Mouse (Mus musculus): Measurements from ENCODE around the gene Mccc1.

Mccc1 gene

DNA sequence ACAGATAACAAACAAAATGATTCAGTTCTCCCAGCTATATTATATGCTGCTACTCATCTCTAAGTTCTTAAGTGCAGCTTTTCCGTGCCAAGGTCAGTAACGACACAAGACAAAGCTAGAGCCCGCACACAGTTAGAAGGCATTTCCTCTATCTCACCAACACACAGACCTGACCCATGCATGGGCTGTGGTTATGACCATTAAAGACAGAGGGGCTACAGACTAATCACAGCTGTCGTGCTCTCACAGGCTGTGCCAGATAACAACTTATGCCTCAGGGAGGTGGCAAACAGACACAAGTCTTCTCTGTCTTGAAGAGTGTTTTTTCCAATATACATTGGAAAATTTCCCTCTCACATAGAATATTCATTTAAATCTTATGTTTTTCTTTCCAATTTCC is 35.5 kb downstream of the Mccc1 start:
- no peak for DNase-seq

DNA sequence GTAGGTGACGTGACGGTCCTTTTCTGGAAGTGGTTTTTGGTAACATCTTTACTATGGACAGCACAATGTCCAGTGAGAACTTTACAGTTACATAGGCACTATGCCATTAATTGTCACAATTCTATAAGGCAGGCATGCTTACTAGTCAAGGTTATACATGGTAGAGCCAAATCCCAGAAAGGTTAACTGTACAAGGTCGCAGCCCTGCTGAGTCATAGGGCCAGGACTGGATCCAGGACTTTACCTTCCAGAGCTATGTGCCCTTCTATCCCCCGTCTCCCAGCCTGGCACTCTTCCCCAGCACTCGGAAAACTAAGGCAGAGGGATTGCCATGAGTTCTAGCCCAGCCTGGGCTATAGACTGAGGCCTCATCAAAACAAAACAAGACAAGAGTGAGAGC is 36.6 kb downstream of the Mccc1 start:
- DNase-seq = no peak

DNA sequence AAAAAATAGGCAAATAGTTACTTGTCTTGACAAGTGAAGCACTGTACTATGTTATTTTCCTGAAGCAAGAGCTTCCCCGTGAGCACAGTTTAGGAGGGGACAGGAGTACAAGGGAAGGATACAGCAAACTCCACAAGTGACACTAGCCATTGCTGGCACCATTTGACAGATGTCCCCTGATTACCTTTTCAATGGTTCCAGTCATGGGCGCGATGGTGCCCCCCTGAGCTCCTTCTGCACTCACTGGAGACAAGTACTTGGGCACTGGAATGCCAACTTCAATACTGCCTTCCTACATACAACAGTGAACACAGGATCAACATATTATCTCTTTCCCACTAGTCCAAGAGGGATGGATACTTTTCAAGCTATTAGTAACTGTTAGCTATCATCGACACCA is 37.1 kb downstream of the Mccc1 start:
- DNase-seq = no peak

DNA sequence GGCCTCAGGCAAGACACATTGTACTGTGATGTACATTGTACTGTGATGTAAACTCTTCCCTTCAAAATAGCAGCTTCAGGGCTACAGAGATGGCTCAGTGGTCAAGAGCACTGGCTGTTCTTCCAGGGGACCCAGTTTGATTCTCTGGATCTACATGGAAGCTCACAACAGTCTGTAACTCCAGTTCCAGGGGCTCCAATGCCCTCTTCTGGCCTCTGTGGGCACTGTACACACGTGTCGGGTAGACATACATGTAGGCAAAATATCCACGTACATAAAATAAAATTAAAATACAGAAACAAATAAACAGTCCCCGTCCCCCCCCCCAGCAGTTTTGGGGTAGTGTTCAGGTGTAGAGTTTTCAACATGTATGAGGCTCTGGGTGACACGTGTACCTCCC is 37.5 kb downstream of the Mccc1 start:
- peak in 1 of 2 experiments; percentile 23 for DNase-seq

DNA sequence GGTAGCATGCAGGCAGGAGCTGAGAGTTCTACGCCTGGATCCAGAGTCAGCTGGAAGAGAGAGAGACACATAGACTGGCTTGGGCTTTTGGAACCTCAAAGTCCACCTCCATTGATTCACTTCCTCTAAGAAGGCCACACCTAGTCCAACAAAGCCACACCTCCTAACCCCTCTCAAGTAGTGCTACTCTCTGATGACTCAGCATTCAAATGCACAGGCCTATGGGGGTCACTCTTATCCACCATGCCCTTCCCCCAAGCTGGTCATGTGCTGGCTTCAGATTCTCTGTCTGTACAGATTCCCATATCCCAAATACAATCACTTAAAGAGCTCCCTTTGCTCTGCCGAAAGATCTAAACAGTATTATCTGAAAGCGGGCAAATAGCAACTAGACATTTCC is 43.2 kb downstream of the Mccc1 start:
- no peak for DNase-seq

DNA sequence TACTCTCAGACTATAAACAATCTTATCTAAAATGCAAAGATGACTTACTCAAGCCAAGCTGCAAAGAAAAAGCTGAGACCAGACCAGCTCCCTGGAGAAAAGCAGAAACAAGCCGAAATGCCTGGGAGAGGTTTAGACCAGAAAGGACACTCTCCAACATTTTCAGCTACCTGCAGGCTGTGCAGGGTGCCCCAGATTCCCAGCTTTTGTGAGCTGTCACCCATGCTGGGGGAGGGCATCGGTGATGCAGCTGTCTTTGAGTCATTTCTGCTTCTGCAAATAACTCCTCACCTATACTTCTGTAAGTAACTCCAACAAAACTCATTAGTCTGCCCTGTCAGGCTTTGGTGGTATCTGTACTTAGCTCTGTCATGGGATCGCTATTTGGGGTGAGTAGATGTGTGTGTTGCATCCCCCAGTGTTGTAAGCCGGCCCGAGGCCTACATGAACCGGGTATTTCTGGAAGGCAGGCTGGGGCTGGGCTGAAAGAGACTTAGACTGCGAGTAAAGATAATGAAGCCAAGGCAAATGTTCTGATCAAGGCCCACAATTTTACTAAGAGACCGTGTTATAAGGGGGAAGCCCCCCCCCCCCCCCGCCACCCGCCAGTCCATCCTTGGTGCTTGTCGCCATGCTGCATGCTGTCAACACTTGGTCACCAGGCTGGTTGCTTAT is 45.4 kb downstream of the Mccc1 start:
- no peak for DNase-seq

DNA sequence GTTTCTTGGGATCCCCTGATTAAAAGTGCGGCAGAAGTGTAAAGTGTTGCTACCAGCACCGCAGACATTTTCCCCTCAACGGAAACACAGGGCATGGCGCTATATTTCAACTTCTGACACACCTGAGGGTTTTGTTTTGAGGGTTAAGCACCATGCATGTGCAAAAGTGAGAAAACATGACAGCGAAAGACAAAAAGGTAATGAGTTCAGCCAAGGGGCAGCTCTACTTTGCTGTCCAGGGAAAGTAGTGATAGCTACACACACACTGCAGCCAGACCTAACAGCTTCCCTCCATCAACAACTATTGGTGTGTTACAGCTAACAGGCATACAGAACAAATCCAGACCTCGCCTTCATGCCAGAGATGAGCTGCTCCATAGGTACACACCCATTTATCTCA is 46.7 kb downstream of the Mccc1 start:
- DNase-seq = no peak

DNA sequence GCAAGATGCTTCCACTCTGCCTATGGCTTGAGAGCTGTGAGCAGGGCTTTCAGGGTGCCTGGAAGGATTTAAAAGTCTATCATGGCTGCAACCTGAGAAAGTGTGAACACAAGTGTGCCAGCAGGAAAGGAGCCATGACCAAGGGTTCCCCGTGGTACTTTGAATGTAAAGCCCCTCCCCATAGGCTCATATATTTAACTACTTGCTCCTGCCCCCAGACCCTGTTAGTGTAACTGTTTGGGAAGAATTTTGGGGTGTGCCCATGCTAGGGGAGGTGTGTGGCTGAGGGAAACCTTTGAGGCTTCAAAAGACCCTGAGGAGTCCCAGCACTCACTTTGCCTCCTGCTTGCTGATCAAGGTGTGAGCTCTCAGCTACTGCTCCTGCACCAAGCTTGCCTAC is 47.3 kb downstream of the Mccc1 start:
- DNase-seq = no peak

DNA sequence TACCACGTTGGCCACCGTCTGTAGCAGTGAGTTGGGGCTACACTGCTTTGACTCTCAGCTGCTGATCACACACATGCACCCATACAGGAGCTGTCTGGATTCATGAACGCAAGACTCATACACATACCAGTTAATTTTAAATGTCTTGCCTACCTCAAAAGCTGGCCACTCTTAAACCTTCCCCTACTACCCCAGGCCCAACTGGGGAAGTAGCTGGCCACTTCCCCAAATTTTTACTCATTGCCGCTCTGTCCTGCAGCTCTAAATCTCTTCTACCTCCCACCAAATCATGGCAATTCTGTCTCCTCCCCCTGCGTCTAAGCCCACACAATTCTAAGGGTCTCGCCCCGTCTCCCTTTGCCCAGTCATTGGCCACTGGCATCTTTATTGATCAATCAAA is 52.3 kb downstream of the Mccc1 start:
- DNase-seq = no peak

DNA sequence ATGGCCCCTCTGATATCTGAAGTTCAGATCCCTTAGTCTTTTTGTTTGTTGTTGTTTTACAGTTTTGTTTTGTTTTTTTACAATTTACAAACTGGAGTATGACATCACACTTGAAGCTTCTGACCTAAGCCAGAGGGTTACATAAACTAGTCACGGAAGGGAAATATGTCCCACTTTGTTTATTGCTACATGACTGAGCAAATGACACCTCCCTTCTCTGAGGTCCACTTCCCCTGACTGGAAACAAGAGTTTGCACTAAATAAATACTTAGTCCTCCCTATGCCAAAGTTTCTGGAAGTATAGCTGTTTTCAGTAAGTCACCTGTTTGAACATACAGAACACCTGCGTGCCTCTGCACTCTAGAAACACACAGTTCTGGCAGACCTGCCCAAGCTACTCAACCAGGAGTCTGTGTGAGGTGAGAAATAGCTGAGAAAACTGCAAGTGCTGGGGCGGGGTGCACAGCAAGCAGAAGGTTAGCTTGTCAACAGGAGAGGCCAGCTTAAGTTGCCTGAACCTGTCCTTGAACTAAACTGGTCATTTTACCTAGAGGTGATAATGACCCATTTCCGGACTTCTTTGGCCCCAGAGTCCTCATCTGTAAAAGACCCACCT is 59.9 kb downstream of the Mccc1 start:
- no peak for DNase-seq

DNA sequence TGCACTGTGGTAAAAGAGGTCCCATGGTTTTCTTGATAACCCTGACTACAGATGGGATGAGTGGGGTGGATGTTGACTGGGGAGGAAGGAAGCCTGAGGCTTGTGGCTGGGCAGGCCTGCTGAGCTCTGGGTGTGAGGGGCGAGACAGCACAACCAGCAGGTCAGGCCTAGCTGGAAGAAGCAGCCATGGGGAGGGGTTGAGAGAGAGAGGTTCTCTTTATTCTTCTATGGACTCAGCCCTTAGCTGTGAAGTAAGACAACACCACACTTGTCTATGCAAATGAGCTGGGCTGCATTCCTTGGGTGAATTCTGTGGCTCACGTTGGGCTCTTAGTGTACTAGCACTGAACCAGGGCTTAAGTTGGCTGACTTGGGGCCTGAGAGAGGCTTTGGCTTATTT is 60.4 kb downstream of the Mccc1 start:
- no peak for DNase-seq

DNA sequence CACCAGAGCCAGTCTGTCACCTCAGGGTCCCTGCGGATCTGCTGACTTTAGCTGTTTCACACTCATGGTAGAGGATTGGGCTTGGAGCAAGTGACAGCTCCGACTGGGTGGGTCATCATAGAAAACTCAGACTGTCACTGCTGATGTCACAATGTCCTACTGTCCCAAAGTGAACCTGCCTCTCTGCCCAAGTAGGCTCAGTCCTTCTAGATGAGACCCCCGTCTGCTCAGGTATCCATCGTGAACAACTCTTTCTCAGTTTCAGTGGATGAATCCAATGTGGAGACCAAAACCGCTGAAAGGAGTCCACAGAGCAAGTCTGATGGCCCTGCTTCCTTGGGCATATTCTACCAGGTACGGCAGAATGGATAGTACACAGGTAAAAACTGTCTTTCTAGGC is 63.1 kb downstream of the Mccc1 start, which contains the start of gene Dcun1d1:
TSS of gene Dcun1d1 (minus strand) at position 101 of the 400 bp plus-strand sequence.
- DNase-seq = no peak

DNA sequence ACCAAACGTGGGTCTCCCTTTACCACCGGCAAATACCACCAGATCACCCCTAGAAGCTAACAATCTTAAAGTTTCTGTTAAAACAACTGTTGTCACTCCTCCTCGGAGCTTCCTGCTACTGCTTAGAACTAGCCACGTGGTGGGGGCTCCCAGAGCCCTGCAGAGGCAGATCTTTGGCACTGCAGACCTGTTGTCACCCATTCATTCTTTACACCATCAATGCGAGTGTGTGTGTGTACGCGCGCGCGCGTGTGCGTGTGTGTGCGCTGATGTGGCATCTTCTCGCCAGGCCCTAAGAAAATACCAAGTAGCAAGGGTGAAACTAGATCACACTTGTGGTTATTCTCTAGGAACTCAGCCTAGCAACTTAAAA is 67.1 kb downstream of the Mccc1 start:
- DNase-seq = peak; percentile 29 to 37

DNA sequence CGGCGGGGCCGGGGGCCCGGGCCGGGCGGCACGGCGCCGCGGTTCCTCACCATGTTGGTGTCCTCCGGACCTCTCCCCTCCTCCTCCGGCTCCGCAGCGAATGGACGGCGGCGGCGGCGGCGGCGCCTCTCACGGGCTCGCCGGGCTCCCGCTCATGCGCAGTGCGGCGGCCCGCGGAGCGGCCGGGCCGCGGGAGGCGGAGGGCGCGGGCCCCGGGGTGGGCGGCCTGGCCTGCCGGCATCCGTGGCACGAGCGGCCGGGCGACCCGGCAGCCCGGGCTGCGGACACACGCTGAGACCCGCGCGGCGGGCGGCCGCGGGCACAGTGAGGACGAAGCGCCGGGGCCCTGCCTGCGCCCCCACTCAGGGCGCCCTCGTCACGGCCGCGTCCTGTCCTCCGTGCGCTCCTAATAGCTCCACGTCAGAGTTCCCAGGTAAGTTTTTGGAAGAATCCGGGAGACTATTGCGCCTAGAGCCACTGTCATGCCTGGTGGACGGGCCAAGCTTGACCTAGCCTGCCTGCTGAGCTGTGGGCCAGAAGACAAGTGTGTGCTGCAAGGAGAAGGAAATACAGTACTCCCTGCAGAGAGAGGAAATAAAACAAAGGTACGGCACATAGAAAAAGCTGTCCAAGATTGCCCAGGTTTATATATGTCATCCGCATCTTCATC is 67.6 kb downstream of the Mccc1 start:
- DNase-seq = peak; percentile 81 to 90

DNA sequence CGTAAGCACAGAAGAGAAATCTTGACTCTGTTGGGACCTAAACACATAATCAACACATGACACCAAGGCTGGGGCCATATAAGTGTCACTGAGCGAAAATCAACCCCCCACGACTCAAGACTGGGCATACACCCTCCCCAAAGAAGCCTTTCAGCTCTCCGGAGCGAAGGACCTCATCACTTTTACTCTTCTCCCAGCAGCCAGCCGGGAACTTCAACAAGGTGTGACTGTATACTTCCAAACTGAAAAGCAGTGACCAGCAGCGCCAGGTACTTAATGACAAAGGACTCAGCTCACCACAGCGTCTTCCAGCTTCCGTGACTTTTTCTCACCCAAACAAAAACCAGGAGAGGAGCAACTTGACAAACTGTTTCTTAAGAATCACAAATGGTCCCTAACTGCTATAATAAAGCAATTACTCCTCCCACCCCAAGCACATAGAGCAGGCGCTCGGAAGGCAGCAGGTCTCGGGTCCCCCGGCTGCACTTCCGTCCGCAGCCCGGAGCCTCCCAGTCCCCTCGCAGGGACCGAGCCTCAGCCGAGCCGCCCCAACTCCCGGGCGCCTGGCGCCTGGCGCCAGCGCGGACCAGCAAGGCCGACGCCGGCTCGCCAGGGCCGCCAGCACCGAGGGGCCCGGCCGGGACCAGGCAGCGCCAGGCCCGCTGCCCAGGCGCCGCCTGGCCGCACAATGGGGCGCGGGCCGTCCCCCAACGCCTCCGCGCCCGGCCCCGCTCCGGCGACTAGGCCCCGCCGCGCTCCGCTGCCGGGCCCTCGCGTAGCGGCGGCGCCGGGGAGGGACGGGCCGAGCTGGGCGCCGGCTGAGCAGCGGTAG is 68.4 kb downstream of the Mccc1 start:
- peak; percentile 44 to 72 for DNase-seq

DNA sequence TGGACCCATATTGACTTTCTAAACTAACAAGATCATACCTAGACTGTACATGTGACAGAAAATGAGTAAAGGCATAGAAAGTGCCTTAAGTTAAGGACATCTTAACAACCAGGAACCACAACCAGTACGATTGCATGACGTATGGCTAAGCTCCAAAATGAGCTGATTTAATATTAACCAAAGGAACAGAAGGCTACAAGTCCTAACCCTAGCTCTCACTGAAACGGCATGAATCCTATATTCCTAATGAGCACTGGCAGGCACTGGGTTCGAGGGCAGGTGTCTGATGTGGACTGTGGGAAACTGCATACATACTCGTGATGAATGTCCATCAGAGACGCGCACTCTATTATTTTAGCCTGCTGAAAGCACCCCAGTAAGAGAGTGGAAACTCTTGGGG is 69.1 kb downstream of the Mccc1 start:
- DNase-seq = peak in 1 of 2 experiments; percentile 51

DNA sequence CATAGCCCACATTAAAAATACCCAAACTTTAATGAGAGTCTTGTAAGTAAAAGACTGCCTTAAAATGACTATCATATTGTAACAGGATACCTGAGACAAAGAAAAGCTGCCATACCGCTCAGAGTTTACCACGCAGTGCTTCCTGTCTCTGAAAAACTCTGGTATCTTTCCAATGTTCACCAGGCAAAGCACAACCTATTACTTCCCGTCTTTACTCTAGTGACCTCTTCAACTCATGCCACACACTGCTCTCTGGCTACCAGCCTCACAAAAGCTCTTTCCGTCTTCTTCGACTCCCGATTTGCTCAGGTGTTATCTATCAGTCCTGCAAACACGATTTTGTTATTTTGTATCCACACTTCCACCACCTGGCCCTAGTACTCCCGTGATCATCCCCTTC is 70.6 kb downstream of the Mccc1 start:
- no peak for DNase-seq

DNA sequence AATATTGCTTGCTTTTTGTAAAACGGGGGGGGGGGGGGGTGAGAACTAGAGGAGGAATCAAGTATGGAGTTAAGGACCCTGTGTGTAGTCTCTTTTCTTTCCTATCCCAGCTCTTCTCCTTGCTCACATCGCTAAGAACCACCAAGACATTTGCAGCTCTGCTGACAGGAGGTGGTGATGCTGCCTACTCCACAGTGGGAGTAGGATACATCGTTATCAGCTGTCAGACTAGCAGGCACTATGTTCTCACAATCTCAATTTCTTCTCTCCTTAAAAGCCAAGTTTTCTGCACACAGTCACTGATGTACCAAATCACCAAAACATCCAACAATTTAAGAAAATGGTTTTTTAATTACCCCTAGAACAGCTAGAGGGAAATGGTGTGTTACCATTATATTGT is 71.1 kb downstream of the Mccc1 start:
- DNase-seq = no peak

DNA sequence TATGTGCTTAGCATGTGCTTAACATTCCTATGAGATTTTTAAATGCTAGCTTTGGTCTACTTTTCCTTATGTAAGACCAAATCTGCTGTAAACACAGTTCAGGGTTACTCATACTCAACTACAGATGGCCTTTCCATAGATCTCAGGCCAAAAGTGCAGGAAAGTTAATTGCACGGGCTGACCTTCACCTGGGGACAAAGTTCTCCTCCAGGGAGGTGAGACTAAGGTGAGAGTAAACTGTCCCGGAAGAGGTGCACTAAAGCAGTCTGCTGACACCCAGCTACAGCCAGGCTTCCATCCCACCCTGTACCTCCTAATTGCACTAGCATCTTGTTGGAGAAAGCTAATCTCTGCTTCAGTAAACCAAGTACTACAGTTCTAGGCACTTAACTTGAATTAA is 74.6 kb downstream of the Mccc1 start:
- peak in 1 of 2 experiments; percentile 24 for DNase-seq

DNA sequence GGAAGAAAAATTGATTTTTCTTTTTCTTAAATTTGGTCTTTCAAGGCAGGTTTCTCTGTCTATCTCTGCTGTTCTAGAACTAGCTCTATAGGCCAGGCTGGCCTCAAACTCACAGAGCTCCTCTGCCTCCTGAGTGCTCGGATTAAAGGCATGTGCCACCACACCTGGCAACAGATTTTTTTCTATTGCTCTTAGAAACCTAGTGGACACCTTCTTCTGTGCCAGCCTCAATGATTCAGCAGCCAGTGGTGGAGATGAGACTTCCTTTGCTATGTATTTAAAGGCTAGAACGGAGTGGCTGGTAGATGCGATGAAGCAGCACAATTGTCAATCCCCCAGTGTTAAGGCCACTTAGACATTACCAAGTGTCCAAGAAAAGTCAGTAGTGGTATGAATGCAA is 76.5 kb downstream of the Mccc1 start:
- no peak for DNase-seq

DNA sequence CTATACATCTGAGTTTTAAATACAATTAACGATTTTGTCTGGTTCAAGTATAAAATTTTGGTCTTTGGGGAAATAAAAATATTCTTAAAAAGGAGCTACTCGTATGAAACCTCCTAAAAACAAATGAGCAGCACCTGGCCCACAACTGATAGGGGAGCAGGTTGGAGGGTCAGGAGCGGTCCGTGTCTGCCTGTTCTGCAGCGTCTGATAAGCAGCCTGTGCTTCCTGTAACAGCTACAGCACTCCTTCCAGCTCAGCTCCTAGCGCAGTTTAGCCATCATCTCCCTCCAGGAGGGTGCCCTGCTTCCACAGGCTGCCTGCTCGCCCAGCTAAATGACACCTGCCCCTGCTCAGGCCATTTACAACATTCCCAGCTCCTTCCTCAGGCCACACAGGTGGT is 77.0 kb downstream of the Mccc1 start:
- no peak for DNase-seq

DNA sequence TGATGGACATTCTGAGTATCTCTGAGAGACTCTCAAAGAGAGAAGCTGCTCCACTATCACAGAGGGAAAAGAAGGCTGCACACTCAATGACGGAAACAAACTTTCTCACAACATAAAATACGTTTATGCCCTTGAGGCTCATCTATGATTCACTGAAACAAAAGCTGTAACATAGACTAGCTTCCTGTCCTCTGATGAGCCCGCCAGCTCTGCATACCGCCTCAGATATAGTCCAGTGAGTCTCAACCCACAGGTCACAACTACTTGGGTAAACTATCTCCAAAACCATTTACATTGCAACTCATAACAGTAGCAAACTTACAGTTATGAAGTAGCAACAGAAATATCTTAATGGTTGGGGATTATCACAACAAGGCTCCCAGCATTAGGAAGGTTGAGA is 78.0 kb downstream of the Mccc1 start:
- no peak for DNase-seq

DNA sequence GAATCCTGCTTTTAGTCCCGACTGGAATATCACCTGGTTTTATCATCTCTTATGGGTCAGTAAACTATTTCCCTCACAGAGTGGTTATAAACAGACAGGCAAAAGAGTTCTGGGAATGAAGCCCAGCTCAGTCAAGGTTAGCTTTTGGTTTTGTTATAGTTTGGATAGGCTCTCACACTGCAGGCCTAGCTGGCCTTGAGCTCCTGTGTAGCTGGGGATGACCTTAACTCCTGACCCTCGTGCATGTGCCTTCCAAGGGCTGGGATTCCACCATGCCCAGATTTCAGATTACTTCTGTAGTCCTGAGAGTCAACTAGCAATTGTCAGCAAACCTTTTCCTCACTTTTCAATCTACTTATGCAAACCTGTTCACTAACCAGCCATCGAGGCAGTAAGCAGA is 82.2 kb downstream of the Mccc1 start:
- DNase-seq = no peak
